Mouse (Mus musculus): ENCODE measurements around the gene Rdh9. TPM values are rescaled to one million over a fixed set of nuclear protein-coding genes. Genes with fewer than 3 reads are reported as not detected.
A peak's percentile ranks its signal among the peaks of the same experiment; 100 is the strongest.

Rdh9 gene
- total RNA-seq (2021): under 1 TPM; 0.33 to 0.50 TPM
- long read RNA-seq: 0 reads

- no peak for DNase-seq (ENCODE audit: low spot score in 2 of 2)
Measured at GRCm38 (mm10) chr10:127776011-127776410, at the start of gene Rdh9. Gene Rdh9 (plus strand): TSS chr10:127776386.

DNA sequence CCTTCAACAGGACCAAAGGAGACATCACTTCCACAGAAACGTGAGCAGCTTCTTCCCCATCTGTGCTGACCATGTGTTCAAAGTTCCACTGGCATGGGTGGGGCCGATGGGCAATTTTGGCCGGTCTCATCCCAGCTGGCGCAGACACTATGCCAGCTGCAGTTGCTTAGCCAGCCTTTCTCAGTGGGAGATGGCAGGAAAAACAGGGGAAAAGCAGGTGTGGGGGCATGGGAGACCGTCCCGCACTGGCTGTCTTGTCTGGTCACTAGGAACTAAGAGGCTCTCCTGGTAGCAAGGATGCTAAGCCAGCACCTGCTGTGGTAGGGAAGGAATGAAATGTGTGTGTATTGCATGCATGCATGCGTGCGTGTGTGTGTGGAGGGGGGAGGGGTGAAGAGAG is 47.7 kb upstream of the Rdh9 start:
- peak; percentile 36 to 49 for DNase-seq (ENCODE audit: low spot score in 2 of 2)

- DNase-seq (ENCODE audit: low spot score in 2 of 2): no peak
Measured at GRCm38 (mm10) chr10:127730285-127730932, 45.8 kb upstream of the Rdh9 start.

DNA sequence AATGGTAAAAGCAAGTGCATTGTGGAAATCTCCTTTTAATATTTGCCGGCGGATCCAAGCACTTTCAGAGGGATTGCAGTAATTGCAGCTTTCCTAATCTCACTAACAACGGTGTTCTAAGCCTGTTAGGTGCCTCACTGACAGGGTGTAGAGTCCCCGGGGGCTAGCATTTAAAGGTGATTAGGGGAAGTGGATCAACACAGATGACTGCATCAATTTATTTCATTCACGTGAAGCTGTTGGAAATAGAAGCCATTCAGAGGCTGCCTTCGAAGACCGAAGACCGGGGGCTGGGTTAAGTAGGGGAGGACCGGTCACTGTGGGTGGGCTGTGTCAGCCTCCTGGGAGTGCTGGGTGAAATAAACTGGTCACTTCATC is 45.3 kb upstream of the Rdh9 start:
- DNase-seq (ENCODE audit: low spot score in 2 of 2): no peak

- no peak for DNase-seq (ENCODE audit: low spot score in 2 of 2)
Measured at GRCm38 (mm10) chr10:127731397-127731796, 44.8 kb upstream of the Rdh9 start.

GRCm38 (mm10) chr10:127734434-127734833 is 41.8 kb upstream of the Rdh9 start:
- no peak for DNase-seq (ENCODE audit: low spot score in 2 of 2)

DNA sequence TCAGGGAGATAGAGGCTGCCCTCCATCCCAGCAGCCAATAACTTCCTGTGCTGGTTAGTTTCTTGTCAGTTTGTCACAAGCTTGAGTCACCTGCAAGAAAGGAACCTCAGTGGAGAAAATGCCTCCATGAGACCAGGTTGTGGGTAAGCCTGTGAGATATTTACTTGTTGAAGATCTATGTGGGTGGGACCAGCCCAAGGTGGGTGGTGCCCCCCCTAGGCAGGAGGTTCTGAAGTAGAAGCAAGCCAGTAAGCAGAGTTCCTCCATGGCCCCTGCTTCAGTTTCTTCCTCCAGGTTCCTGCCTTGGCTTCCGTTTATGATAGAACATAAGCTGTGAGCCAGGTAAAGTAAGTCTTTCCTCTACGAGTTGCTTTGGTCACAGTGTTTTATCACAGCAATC is 39.9 kb upstream of the Rdh9 start:
- no peak for DNase-seq (ENCODE audit: low spot score in 2 of 2)

GRCm38 (mm10) chr10:127736916-127737315 is 39.3 kb upstream of the Rdh9 start:
- DNase-seq (ENCODE audit: low spot score in 2 of 2): no peak

GRCm38 (mm10) chr10:127737552-127737951 is 38.6 kb upstream of the Rdh9 start:
- DNase-seq (ENCODE audit: low spot score in 2 of 2): no peak

GRCm38 (mm10) chr10:127738151-127738882 is 37.9 kb upstream of the Rdh9 start:
- DNase-seq (ENCODE audit: low spot score in 2 of 2): peak in 1 of 2 experiments; percentile 42

GRCm38 (mm10) chr10:127739083-127739660 is 37.0 kb upstream of the Rdh9 start, which contains the start of gene Zbtb39:
Gene Zbtb39 (plus strand): TSS chr10:127739538.
- DNase-seq (ENCODE audit: low spot score in 2 of 2): peak; percentile 73 to 89

GRCm38 (mm10) chr10:127739661-127740161 is 36.5 kb upstream of the Rdh9 start:
- DNase-seq (ENCODE audit: low spot score in 2 of 2): peak in 1 of 2 experiments; percentile 36

GRCm38 (mm10) chr10:127744661-127745060 is 31.5 kb upstream of the Rdh9 start:
- DNase-seq (ENCODE audit: low spot score in 2 of 2): peak; percentile 47 to 59

GRCm38 (mm10) chr10:127745886-127746285 is 30.3 kb upstream of the Rdh9 start:
- no peak for DNase-seq (ENCODE audit: low spot score in 2 of 2)

- DNase-seq (ENCODE audit: low spot score in 2 of 2): peak in 1 of 2 experiments; percentile 7
Measured at GRCm38 (mm10) chr10:127747254-127747653, 28.9 kb upstream of the Rdh9 start.

DNA sequence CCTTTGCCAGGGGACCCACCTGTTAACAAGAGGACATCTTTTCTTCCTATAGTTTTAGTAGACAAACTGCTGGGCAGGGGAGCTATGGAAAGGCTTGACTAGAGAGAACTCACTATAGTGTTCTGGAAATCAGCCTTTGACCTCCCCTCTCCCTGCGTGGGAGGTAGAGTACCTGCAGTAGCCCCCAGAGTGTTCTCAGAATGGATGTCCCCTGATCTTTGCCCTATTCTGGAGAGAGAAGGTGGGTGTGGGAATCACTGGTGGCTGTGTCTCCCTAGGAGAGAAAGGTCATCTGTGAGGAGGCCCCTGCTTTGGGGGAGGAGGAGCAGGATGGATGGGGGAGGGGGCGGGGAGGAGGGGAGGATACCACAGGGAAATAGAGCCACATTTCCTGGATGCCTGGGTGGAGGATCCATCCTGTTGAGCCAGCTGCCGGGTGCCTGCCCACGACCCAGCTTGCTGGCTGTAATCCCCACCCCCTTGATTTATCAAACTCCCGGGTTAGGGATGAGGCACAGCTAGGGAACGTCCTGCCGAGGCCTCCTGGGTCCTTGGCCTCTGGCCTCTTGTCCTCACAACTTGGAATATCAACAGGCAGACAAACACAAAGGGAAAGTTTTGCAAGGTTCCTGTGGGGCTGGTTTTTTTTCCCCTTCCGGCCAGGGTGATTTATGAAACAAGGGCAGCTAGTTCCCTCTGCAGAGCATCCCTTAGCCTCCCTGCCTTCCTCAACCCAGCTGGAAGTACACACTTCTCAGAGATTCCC is 27.2 kb upstream of the Rdh9 start:
- DNase-seq (ENCODE audit: low spot score in 2 of 2): peak in 1 of 2 experiments; percentile 15

- peak in 1 of 2 experiments; percentile 32 for DNase-seq (ENCODE audit: low spot score in 2 of 2)
Measured at GRCm38 (mm10) chr10:127750136-127750777, 25.9 kb upstream of the Rdh9 start.

- no peak for DNase-seq (ENCODE audit: low spot score in 2 of 2)
Measured at GRCm38 (mm10) chr10:127751548-127751947, 24.6 kb upstream of the Rdh9 start, which contains the start of gene Gpr182. Gene Gpr182 (minus strand): TSS chr10:127751732.

DNA sequence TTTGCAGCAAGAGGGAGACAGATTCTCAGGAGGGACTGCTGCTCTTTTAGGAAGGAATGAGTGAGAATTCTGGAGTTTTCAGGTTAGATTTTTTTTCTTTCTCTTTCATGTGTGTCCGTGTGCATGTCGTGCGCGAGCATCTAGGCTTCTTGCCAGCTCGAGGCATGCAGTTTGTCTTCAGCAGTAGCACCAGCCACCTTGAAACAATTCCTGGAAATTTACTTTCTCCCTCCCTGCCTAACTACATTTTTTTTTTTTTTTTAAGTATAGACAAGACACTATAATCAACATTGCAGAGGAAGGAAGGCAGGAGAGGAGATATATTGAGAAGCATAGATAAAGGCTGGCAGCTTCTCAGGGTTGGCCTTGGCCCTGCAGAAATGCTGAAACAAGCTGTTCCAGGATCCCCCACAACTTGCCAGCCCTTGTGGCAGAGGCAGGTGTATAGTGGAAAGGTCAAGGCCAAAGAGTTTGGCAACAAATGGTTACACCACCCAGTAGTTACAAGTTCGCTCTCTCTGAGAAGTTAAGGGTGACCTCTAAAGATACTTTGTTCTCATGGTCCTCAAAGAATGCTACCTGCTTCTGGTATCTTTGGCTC is 21.5 kb upstream of the Rdh9 start:
- DNase-seq (ENCODE audit: low spot score in 2 of 2): no peak

GRCm38 (mm10) chr10:127755246-127755645 is 20.9 kb upstream of the Rdh9 start:
- no peak for DNase-seq (ENCODE audit: low spot score in 2 of 2)

Measured in layer of hippocampus, postnatal 10 days (tissue).